Mouse (Mus musculus): ENCODE results near the gene Polr2a. TPM values are rescaled to one million over a fixed set of nuclear protein-coding genes. Genes with fewer than 3 reads are reported as not detected.

Polr2a gene
- total and polyA plus RNA-seq, 2 experiments from 2014 or later, result 6.6 to 13.4 TPM

DNA sequence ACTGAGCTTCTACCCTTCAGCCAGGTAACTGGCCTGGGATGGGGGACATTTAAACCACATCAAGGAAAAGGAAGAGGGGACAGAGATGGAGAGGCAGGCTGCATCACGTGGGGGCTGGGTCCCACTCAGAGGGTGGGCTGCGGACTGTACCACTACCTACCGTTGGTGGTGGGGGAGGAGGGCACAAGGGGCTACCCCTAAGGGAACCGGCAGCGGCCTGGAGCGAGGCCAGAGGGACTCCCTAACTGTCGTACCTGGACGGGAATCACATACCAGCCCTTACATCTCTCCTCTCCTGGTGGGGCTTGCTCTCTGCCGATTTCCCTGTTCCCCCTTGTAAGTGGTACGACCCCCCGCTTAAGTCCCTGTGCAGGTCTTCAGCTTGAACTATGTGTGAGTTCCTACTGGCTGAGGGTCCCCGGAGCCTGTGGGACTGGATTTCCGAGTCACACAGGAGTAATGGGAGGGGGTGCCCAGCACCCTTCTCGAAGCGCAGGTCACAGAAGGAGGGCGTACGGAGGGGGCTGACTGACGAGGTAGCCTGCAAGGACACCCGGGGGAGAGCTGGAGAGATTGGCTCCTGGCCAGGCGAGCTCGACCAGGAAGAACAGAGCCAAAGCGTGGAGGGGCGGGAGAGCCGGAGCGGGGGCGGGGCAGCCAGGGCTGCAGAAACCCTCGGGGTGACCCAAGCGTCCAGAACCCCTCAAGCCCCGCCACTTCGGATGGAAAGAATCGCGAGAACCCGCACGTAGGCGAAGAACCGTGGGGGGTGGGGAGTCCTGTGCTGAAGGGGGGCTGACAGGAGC lies 42.2 kb upstream of the Polr2a start:
- Histone ChIP-seq H3K27me3 (ENCODE audit: control insufficient read depth, insufficient read depth, low read length) (peaks cover 29% of the 10 kb centered on the region), H3K4me2 (ENCODE audit: low read depth, low read length) (peak overlapping the region; percentile 84), H3K27ac (ENCODE audit: low read depth) (no peak overlapping the region), H3K4me1 (ENCODE audit: control insufficient read depth, insufficient read depth) (peaks cover 43% of the 10 kb centered on the region), H3K4me3 (ENCODE audit: low read depth, low read length) (peak overlapping the region; percentile 57), H3K9ac (replicated peaks; ENCODE audit: low read depth, low read length) (peak overlapping the region; percentile 38; the same call in 1 of the 2 replicates), H3K9me3 (replicated peaks; ENCODE audit: control insufficient read depth, low read length) (no peaks in the 10 kb centered on the region), H3K36me3 (replicated peaks; ENCODE audit: control insufficient read depth, insufficient read depth, low read length) (no peaks in the 10 kb centered on the region)
- WGBS, result under 1% methylated on average over 36 of the region's 36 CpGs
- ATAC-seq (ENCODE audit: insufficient read depth, low read depth) (peak; percentile 28; the same call in 1 of the 2 replicates), DNase-seq (ENCODE audit: low spot score) (peak; percentile 60)
- TF ChIP-seq CTCF (IDR thresholded peaks at IDR 0.05; ENCODE audit: low read depth), result no peak
- no peak for TF ChIP-seq EP300 (IDR thresholded peaks at IDR 0.05; ENCODE audit: low read depth)

DNA sequence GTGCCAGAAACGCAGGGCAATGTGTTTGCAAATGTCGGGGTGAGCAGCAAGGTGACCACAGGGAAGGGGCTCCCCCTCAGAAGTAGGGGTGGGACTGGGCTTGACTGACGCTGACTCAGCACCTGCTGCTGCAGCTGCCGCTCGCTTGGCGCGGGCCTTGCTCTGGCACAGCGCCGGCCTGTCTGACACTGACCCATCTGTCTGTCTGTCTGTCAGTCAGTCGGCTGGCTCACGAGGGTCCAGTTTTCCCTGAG lies 41.6 kb upstream of the Polr2a start:
- Histone ChIP-seq H3K4me3 (ENCODE audit: low read depth, low read length) (peak overlapping the region; percentile 57; the same call in 1 of the 2 replicates), H3K4me1 (ENCODE audit: control insufficient read depth, insufficient read depth) (peaks cover 43% of the 10 kb centered on the region), H3K9ac (replicated peaks; ENCODE audit: low read depth, low read length) (no peak overlapping the region), H3K9me3 (replicated peaks; ENCODE audit: control insufficient read depth, low read length) (no peaks in the 10 kb centered on the region), H3K27me3 (ENCODE audit: control insufficient read depth, insufficient read depth, low read length) (peaks cover 24% of the 10 kb centered on the region), H3K4me2 (ENCODE audit: low read depth, low read length) (peak overlapping the region; percentile 84), H3K27ac (ENCODE audit: low read depth) (no peak overlapping the region), H3K36me3 (replicated peaks; ENCODE audit: control insufficient read depth, insufficient read depth, low read length) (no peaks in the 10 kb centered on the region)
- 7% methylated on average over 11 of the region's 11 CpGs for WGBS
- no peak for TF ChIP-seq CTCF (IDR thresholded peaks at IDR 0.05; ENCODE audit: low read depth)
- no peak for TF ChIP-seq EP300 (IDR thresholded peaks at IDR 0.05; ENCODE audit: low read depth)
- DNase-seq (ENCODE audit: low spot score) (no peak), ATAC-seq (ENCODE audit: insufficient read depth, low read depth) (no peak)

DNA sequence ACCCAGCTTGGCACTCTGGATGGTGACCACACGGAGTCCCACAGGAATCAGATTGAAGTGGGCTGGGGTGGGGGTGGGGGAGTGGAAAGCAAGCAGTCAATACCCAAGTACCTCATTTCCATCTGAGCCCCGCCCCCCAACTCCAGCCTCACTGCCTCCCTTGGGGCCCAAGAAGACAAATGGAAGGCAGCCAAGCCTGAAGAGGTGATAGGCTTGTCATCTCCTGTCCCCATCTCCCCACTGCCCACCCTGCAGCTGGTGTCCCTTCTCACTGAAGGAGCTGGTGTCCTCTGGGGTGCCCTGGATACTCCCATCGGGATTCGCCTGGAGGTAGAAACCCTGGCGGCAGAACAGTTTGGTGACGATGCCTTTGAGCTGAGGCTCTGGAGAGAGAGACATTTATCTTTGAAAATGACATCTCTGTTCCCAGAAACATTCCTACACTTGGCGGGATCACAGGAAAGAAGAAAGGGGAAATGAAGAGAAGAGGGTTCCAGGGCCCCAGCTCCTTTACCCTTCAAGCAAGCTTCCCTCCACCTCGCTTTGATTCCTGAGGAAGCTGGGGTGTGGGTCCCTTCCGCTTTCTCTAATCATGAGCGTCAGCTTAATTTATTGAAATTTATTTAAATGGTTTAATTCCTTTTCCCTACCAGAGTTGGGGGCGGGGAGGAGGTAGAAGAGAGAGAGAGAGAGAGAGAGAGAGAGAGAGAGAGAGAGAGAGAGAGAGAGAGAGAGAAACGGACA lies 41.1 kb upstream of the Polr2a start:
- Histone ChIP-seq H3K4me2 (ENCODE audit: low read depth, low read length) (0 out of 2 replicates have a peak overlapping the region, but pooled peaks have one; percentile 84), H3K9ac (replicated peaks; ENCODE audit: low read depth, low read length) (no peak overlapping the region), H3K27me3 (ENCODE audit: control insufficient read depth, insufficient read depth, low read length) (peaks cover 19% of the 10 kb centered on the region), H3K4me1 (ENCODE audit: control insufficient read depth, insufficient read depth) (peaks cover 40% of the 10 kb centered on the region), H3K27ac (ENCODE audit: low read depth) (no peak overlapping the region), H3K9me3 (replicated peaks; ENCODE audit: control insufficient read depth, low read length) (no peaks in the 10 kb centered on the region), H3K36me3 (replicated peaks; ENCODE audit: control insufficient read depth, insufficient read depth, low read length) (no peaks in the 10 kb centered on the region), H3K4me3 (ENCODE audit: low read depth, low read length) (no peak overlapping the region)
- no peak for ATAC-seq (ENCODE audit: insufficient read depth, low read depth)
- TF ChIP-seq EP300 (IDR thresholded peaks at IDR 0.05; ENCODE audit: low read depth), result no peak
- TF ChIP-seq CTCF (IDR thresholded peaks at IDR 0.05; ENCODE audit: low read depth), result no peak
- no peak for DNase-seq (ENCODE audit: low spot score)
- 38% methylated on average over 11 of the region's 12 CpGs for WGBS

GRCm38 (mm10) chr11:69797924-69798323 lies 39.5 kb upstream of the Polr2a start:
- Histone ChIP-seq H3K4me1 (ENCODE audit: control insufficient read depth, insufficient read depth) (peaks cover 32% of the 10 kb centered on the region), H3K27ac (ENCODE audit: low read depth) (no peak overlapping the region), H3K36me3 (replicated peaks; ENCODE audit: control insufficient read depth, insufficient read depth, low read length) (no peaks in the 10 kb centered on the region), H3K27me3 (ENCODE audit: control insufficient read depth, insufficient read depth, low read length) (peaks cover 19% of the 10 kb centered on the region), H3K9me3 (replicated peaks; ENCODE audit: control insufficient read depth, low read length) (no peaks in the 10 kb centered on the region), H3K9ac (replicated peaks; ENCODE audit: low read depth, low read length) (no peak overlapping the region), H3K4me3 (ENCODE audit: low read depth, low read length) (no peak overlapping the region), H3K4me2 (ENCODE audit: low read depth, low read length) (no peak overlapping the region)
- no peak for ATAC-seq (ENCODE audit: insufficient read depth, low read depth)
- DNase-seq (ENCODE audit: low spot score), result no peak
- 77% methylated on average over 7 of the region's 7 CpGs for WGBS
- no peak for TF ChIP-seq CTCF (IDR thresholded peaks at IDR 0.05; ENCODE audit: low read depth)
- no peak for TF ChIP-seq EP300 (IDR thresholded peaks at IDR 0.05; ENCODE audit: low read depth)

- peak overlapping the region; percentile 47; the same call in 1 of the 2 replicates for H3K9ac ChIP-seq (replicated peaks; ENCODE audit: low read depth, low read length)
- H3K4me2 ChIP-seq (ENCODE audit: low read depth, low read length), result peak overlapping the region; percentile 85
- TF ChIP-seq EP300 (IDR thresholded peaks at IDR 0.05; ENCODE audit: low read depth), result no peak
- H3K36me3 ChIP-seq (replicated peaks; ENCODE audit: control insufficient read depth, insufficient read depth, low read length), result no peaks in the 10 kb centered on the region
- WGBS, result 4% methylated on average over 13 of the region's 13 CpGs
- H3K27ac ChIP-seq (ENCODE audit: low read depth), result no peak overlapping the region
- ATAC-seq (ENCODE audit: insufficient read depth, low read depth) (no peak), DNase-seq (ENCODE audit: low spot score) (no peak)
- H3K9me3 ChIP-seq (replicated peaks; ENCODE audit: control insufficient read depth, low read length), result no peaks in the 10 kb centered on the region
- H3K27me3 ChIP-seq (ENCODE audit: control insufficient read depth, insufficient read depth, low read length), result 0 out of 2 replicates have a peak, but pooled peaks cover 5% of the 10 kb centered on the region
- peaks cover 18% of the 10 kb centered on the region; the same call in 1 of the 2 replicates for H3K4me1 ChIP-seq (ENCODE audit: control insufficient read depth, insufficient read depth)
- H3K4me3 ChIP-seq (ENCODE audit: low read depth, low read length), result peak overlapping the region; percentile 54
Measured at GRCm38 (mm10) chr11:69795983-69796435, 37.6 kb upstream of the Polr2a start.
